Mouse (Mus musculus) cerebellum, adult 2 months (tissue): ENCODE measurements around the gene Dtx4.

Experiments used
- CTCF ChIP-seq: fragments of 200-500 bp; IDR thresholded peaks from 2 replicates; pipeline ENCODE4 v1.5.1; 2011; ENCODE audit warnings: low read depth, mild to moderate bottlenecking, control low read depth, low read length, moderate library complexity, borderline replicate concordance; ENCODE audit not compliant: insufficient read depth
- POLR2A ChIP-seq: fragments of 200-500 bp; IDR thresholded peaks from 2 replicates; pipeline ENCODE4 v1.6.1; 2011; ENCODE audit warnings: low read length, control low read depth, borderline replicate concordance; ENCODE audit not compliant: insufficient read depth

DNA sequence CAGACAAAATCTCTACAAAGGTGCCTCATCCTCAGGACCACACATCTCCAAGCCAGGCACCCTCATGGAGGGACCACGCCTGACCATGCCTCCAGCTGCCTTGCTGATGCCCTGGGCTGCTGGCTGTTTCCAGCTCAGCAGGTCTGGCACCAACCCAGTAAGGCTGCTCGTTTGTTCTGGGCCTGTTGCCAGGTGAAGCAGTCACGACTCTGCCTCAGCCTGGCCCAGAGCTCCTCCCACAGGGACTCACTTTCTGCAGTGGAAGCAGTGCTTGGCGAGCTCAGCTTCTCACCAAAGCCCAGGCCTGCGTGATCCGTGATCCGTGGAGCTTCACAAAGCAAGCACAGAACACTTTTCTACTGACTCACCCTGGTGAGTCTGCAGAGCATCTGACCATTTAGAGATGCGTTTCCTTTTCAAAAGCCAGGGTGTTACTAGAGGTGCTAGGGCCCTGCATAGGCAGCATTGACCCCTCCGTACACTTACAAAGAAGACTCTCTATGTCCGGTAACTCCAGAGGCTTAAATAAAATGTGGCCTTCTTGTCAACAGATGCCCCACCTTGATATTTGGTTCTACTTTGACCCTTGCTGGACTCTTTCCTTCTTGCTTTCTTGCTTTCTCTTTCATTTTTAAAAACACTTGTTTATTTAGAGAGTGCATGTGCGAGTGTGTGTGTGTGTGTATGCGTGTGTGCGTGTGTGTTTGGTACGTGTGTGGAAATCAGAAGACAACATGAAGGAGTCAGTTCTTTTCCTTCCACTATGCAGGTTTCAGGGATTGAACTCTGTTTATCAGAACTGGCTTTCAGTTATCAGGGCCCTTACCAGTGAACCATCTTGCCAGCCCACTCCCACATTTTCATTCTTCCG lies 25.6 kb downstream of the Dtx4 start:
- TF ChIP-seq POLR2A = 0 out of 2 replicates have a peak, but pooled peaks have one; percentile 29
- TF ChIP-seq CTCF = no peak
